Mouse (Mus musculus): ENCODE measurements around the gene Chst14.

GRCm38 (mm10) chr2:118914685-118915084 is 11.6 kb upstream of the Chst14 start:
- TF ChIP-seq CTCF (IDR thresholded peaks at IDR 0.05; ENCODE audit: extremely low read depth, insufficient read depth, low read length) (no peak), POLR2A (IDR thresholded peaks at IDR 0.05; ENCODE audit: extremely low read depth, insufficient read depth, low read length) (no peak)
